Comparison of ENCODE assay signal across 28 mouse cellular contexts in genomic region chr15:69614048-69614447, GRCm38 (mm10).
DNase-seq lines count a peak whose midpoint lies in the region; ATAC-seq and TF ChIP-seq lines count a peak whose summit lies in the region.
"Had no signal": no experiment of that assay in that cellular context is flagged by ENCODE, and none has a peak within 500 bp of the region (broad histone marks: within the 10 kb centered on the region; RNA-seq: fewer than 3 reads in every experiment).

No protein-coding gene starts in this region.

- WGBS in liver, adult 2 months = 56% methylated on average over 3 of the region's 3 CpGs
- WGBS in liver, postnatal 0 days (ENCODE audit: insufficient replicate concordance) = 15% methylated on average over 3 of the region's 3 CpGs

- H3K27ac ChIP-seq in liver, adult 2 months (replicated peaks; ENCODE audit: insufficient read depth, low read depth, low read length) = 0 out of 2 replicates have a peak overlapping the region, but pooled peaks have one; percentile 10
- no peak overlapping the region for H3K27ac ChIP-seq in liver, postnatal 0 days (ENCODE audit: low read depth)
- no peak overlapping the region for H3K27ac ChIP-seq in MEL (ENCODE audit: control insufficient read depth, low read depth, low read length)
- H3K27ac ChIP-seq: hindbrain, embryonic 14.5 days; kidney, embryonic 15.5 days; liver, embryonic 15.5 days; neural tube, embryonic 13.5 days had no signal

- no peak for TF ChIP-seq POLR2A in liver, adult 2 months (IDR thresholded peaks at IDR 0.05; ENCODE audit: extremely low read depth, insufficient read depth, low read length)
- TF ChIP-seq POLR2A in MEL (IDR thresholded peaks at IDR 0.05; ENCODE audit: control insufficient read depth in 1 of 2, insufficient read depth in 1 of 2, low read depth in 1 of 2, low read length in 2 of 2, poor library complexity in 1 of 2) = no peak

- no peaks in the 10 kb centered on the region for H3K79me2 ChIP-seq in liver, adult 2 months (ENCODE audit: control insufficient read depth, insufficient read depth, low read length)
- H3K79me2 ChIP-seq in MEL (ENCODE audit: control insufficient read depth, insufficient read depth, low read length, poor library complexity) = no peaks in the 10 kb centered on the region

- no peaks in the 10 kb centered on the region for H3K9me3 ChIP-seq in liver, postnatal 0 days (ENCODE audit: low read length)
- H3K9me3 ChIP-seq in MEL (replicated peaks; ENCODE audit: insufficient read depth, low read length) = no peaks in the 10 kb centered on the region
- H3K9me3 ChIP-seq: kidney, embryonic 15.5 days; liver, embryonic 15.5 days; neural tube, embryonic 13.5 days had no signal

- H3K4me2 ChIP-seq in liver, postnatal 0 days (ENCODE audit: low read depth, low read length) = no peak overlapping the region
- H3K4me2 ChIP-seq: heart, embryonic 11.5 days; hindbrain, embryonic 14.5 days; kidney, embryonic 15.5 days; liver, embryonic 15.5 days; midbrain, embryonic 11.5 days; neural tube, embryonic 13.5 days had no signal

- no peaks in the 10 kb centered on the region for H3K36me3 ChIP-seq in liver, adult 2 months (ENCODE audit: control insufficient read depth, insufficient read depth, low read length)
- no peaks in the 10 kb centered on the region for H3K36me3 ChIP-seq in liver, postnatal 0 days (replicated peaks; ENCODE audit: insufficient read depth, low read length)
- no peaks in the 10 kb centered on the region for H3K36me3 ChIP-seq in MEL (ENCODE audit: control insufficient read depth in 1 of 2, insufficient read depth in 2 of 2, low read length in 2 of 2)
- H3K36me3 ChIP-seq: kidney, embryonic 15.5 days; liver, embryonic 15.5 days; neural tube, embryonic 13.5 days had no signal

- H3K9ac ChIP-seq in liver, adult 2 months (ENCODE audit: low read depth, low read length) = no peak overlapping the region
- no peak overlapping the region for H3K9ac ChIP-seq in liver, postnatal 0 days (replicated peaks)
- H3K9ac ChIP-seq in MEL (ENCODE audit: control insufficient read depth, low read depth, low read length, poor library complexity, severe bottlenecking) = no peak overlapping the region
- H3K9ac ChIP-seq: forebrain, postnatal 0 days; hindbrain, embryonic 14.5 days; kidney, embryonic 15.5 days; liver, embryonic 15.5 days; neural tube, embryonic 13.5 days had no signal

- TF ChIP-seq EP300 in liver, postnatal 0 days (IDR thresholded peaks at IDR 0.05; ENCODE audit: low read depth) = no peak
- no peak for TF ChIP-seq EP300 in MEL (IDR thresholded peaks at IDR 0.05; ENCODE audit: low read depth in 1 of 2, low read length in 2 of 2)

- no peak for TF ChIP-seq RAD21 in MEL (IDR thresholded peaks at IDR 0.05; ENCODE audit: low read depth, low read length)

- no peak overlapping the region for H3K4me3 ChIP-seq in liver, adult 2 months (ENCODE audit: insufficient read depth, low read depth, low read length)
- no peak overlapping the region for H3K4me3 ChIP-seq in liver, postnatal 0 days (ENCODE audit: low read depth, low read length)
- H3K4me3 ChIP-seq in MEL (ENCODE audit: control insufficient read depth in 1 of 2, insufficient read depth in 1 of 2, low read depth in 2 of 2, low read length in 2 of 2) = no peak overlapping the region
- H3K4me3 ChIP-seq: erythroblast, embryonic 14.5 days; kidney, embryonic 15.5 days; liver, embryonic 15.5 days; myocyte; neural tube, embryonic 13.5 days had no signal

- TF ChIP-seq CTCF in liver, adult 2 months (IDR thresholded peaks at IDR 0.05; ENCODE audit: low read depth, low read length) = no peak
- no peak for TF ChIP-seq CTCF in liver, postnatal 0 days (IDR thresholded peaks at IDR 0.05; ENCODE audit: low read depth)
- no peak for TF ChIP-seq CTCF in MEL (IDR thresholded peaks at IDR 0.05 in 2 of 3, conservative IDR thresholded peaks at IDR 0.05 in 1 of 3; ENCODE audit: control insufficient read depth in 1 of 3, insufficient read depth in 1 of 3, low read depth in 2 of 3, low read length in 3 of 3, poor library complexity in 1 of 3, severe bottlenecking in 1 of 3)

- peak; percentile 6 for DNase-seq in liver, adult 2 months (ENCODE audit: extremely low read depth, low read depth, low spot score)
- DNase-seq in liver, postnatal 0 days = no peak
- DNase-seq in MEL (ENCODE audit: low read depth, low spot score) = peak; percentile 6
- DNase-seq in cerebellum, postnatal 25 days = no peak
- DNase-seq in spleen, postnatal 36 days (ENCODE audit: low spot score in 2 of 2) = no peak
- DNase-seq: adrenal gland, adult 2 months; adrenal gland, postnatal 36 days; B cell, adult 2 months; cerebellum, adult 2 months; forebrain, postnatal 0 days; heart, postnatal 4 days; kidney, postnatal 4 days; layer of hippocampus, postnatal 36 days; left cerebral cortex, postnatal 4 days; lung, postnatal 4 days; thymus, postnatal 25 days had no signal

- no peaks in the 10 kb centered on the region for H3K4me1 ChIP-seq in liver, adult 2 months (ENCODE audit: control insufficient read depth, insufficient read depth, low read length)
- no peaks in the 10 kb centered on the region for H3K4me1 ChIP-seq in liver, postnatal 0 days (ENCODE audit: insufficient read depth)
- H3K4me1 ChIP-seq in MEL (ENCODE audit: control insufficient read depth in 1 of 2, insufficient read depth in 2 of 2, low read length in 2 of 2) = no peaks in the 10 kb centered on the region
- H3K4me1 ChIP-seq: kidney, embryonic 15.5 days; liver, embryonic 15.5 days; neural tube, embryonic 13.5 days had no signal

- no peaks in the 10 kb centered on the region for H3K27me3 ChIP-seq in liver, adult 2 months (ENCODE audit: control insufficient read depth, insufficient read depth, low read length)
- no peaks in the 10 kb centered on the region for H3K27me3 ChIP-seq in liver, postnatal 0 days (ENCODE audit: insufficient read depth, low read length)
- H3K27me3 ChIP-seq in MEL (ENCODE audit: control insufficient read depth in 1 of 2, insufficient read depth in 2 of 2, low read length in 2 of 2) = no peaks in the 10 kb centered on the region
- H3K27me3 ChIP-seq: kidney, embryonic 15.5 days; liver, embryonic 15.5 days; neural tube, embryonic 13.5 days had no signal

- no peak for ATAC-seq in liver, postnatal 0 days
- ATAC-seq in granulocyte monocyte progenitor cell, adult 5-6 weeks (replicated peaks; ENCODE audit: poor library complexity, severe bottlenecking) = peak; percentile 81
- 0 out of 2 replicates have a peak, but pooled peaks have one; percentile 44 for ATAC-seq in megakaryocyte-erythroid progenitor cell, adult 5-6 weeks (replicated peaks; ENCODE audit: low FRiP score, low TSS enrichment, poor library complexity, severe bottlenecking)
- ATAC-seq: activated CD4-positive, CD25-positive, alpha-beta regulatory T cell, adult 4 months; forebrain, postnatal 0 days; intestine, postnatal 0 days had no signal

TF ChIP-seq in MEL, 35 proteins besides CTCF, POLR2A, EP300 and RAD21:
- TF ChIP-seq USF2 (IDR thresholded peaks at IDR 0.05; ENCODE audit: borderline replicate concordance in 1 of 2, insufficient read depth in 1 of 2, low read depth in 1 of 2, low read length in 2 of 2) = no peak
- no peak for TF ChIP-seq NRF1 (IDR thresholded peaks at IDR 0.05; ENCODE audit: insufficient read depth, low read depth, low read length, poor library complexity, severe bottlenecking)
- TF ChIP-seq TBP (IDR thresholded peaks at IDR 0.05; ENCODE audit: low read depth, low read length) = no peak
- TF ChIP-seq TAL1 (IDR thresholded peaks at IDR 0.05; ENCODE audit: low read length) = no peak
- TF ChIP-seq MAFK (IDR thresholded peaks at IDR 0.05; ENCODE audit: borderline replicate concordance, low read depth, low read length) = no peak
- no peak for TF ChIP-seq SMC3 (IDR thresholded peaks at IDR 0.05; ENCODE audit: low read depth, low read length)
- TF ChIP-seq USF1 (IDR thresholded peaks at IDR 0.05; ENCODE audit: low read depth, low read length) = no peak
- TF ChIP-seq ZNF384 (IDR thresholded peaks at IDR 0.05; ENCODE audit: low read depth, low read length) = no peak
- TF ChIP-seq UBTF (IDR thresholded peaks at IDR 0.05; ENCODE audit: borderline replicate concordance, insufficient read depth, low read depth, low read length) = no peak
- TF ChIP-seq ZMIZ1 (IDR thresholded peaks at IDR 0.05; ENCODE audit: low read depth, low read length) = no peak
- TF ChIP-seq GATA1 (IDR thresholded peaks at IDR 0.05; ENCODE audit: low read depth, low read length) = no peak
- no peak for TF ChIP-seq MYB (IDR thresholded peaks at IDR 0.05; ENCODE audit: low read depth, low read length)
- no peak for TF ChIP-seq NELFE (IDR thresholded peaks at IDR 0.05; ENCODE audit: low read depth, low read length)
- no peak for TF ChIP-seq MXI1 (IDR thresholded peaks at IDR 0.05; ENCODE audit: low read depth, low read length)
- no peak for TF ChIP-seq ETS1 (IDR thresholded peaks at IDR 0.05; ENCODE audit: low read depth, low read length)
- TF ChIP-seq HCFC1 (IDR thresholded peaks at IDR 0.05; ENCODE audit: low read depth, low read length) = no peak
- TF ChIP-seq JUND (IDR thresholded peaks at IDR 0.05; ENCODE audit: low read depth, low read length) = no peak

Comparison
In these comparisons a context has a peak if more than half of its experiments do, and no peak if none do; other contexts are left out.
1. DNase-seq: peak in liver, adult 2 months (single experiment) and MEL (single experiment); none in liver, postnatal 0 days (single experiment), cerebellum, postnatal 25 days (0 of 2) and spleen, postnatal 36 days (0 of 2).